Mouse (Mus musculus) brown adipose tissue, adult 24 weeks (tissue): Measurements from ENCODE around the gene Tardbp. TPM values are rescaled to one million over a fixed set of nuclear protein-coding genes. Genes with fewer than 3 reads are reported as not detected.

Source experiments
- H3K27ac ChIP-seq: fragments of 200-500 bp; replicated peaks from 2 replicates; pipeline ENCODE4 v1.5.1; 2012; ENCODE audit warnings: low read depth, mild to moderate bottlenecking, low read length
- H3K4me1 ChIP-seq: fragments of 200-500 bp; 2 replicates; pipeline ENCODE4 v1.6.1; 2012; ENCODE audit warnings: low read length, mixed read lengths; ENCODE audit not compliant: control insufficient read depth, insufficient read depth, insufficient read length
- H3K4me3 ChIP-seq: fragments of 200-500 bp; 2 replicates; pipeline ENCODE4 v1.5.1; 2012; ENCODE audit warnings: low read depth, mild to moderate bottlenecking, low read length, moderate library complexity; ENCODE audit not compliant: insufficient read depth
- polyA plus RNA-seq: library from polyadenylated mRNA; stranded (reverse); fragments of >200 nt; gene quantifications from 2 replicates; pipeline ENCODE4 v1.2.4, GENCODE M21; 2012; ENCODE audit not compliant: missing spikeins, insufficient read depth, insufficient read length

Tardbp gene
- polyA plus RNA-seq, 1 experiment, result 132 TPM

- H3K4me1 ChIP-seq, result peaks cover 9% of the 10 kb centered on the region
- no peak overlapping the region for H3K27ac ChIP-seq
- H3K4me3 ChIP-seq, result no peak overlapping the region
Observed at GRCm38 (mm10) chr4:148623609-148624008, 3.2 kb downstream of the Tardbp start.

DNA sequence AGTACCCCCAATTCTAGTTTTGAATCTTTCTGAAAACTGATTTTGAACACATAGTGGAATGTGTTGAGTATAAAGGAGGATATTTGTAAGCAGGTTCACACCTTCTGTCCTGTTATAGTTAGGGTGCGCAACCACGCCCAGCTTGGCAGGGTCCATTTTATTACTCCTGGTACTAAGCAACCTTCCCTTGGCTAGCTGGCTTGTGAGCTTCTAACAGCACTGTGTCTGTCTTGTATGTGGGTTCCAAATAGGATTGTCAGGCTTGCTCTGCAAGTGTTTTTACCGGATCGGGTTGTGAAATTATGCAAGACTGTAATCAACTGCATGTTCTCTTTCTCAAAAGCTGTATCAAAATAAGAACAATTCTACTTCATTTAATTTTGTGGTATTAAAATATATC, 4.3 kb downstream of the Tardbp start:
- Histone ChIP-seq H3K4me3 (no peak overlapping the region), H3K4me1 (peaks cover 9% of the 10 kb centered on the region), H3K27ac (no peak overlapping the region)

GRCm38 (mm10) chr4:148620718-148621117, 6.1 kb downstream of the Tardbp start:
- no peak overlapping the region for H3K27ac ChIP-seq
- H3K4me3 ChIP-seq, result no peak overlapping the region
- peaks cover 9% of the 10 kb centered on the region for H3K4me1 ChIP-seq

DNA sequence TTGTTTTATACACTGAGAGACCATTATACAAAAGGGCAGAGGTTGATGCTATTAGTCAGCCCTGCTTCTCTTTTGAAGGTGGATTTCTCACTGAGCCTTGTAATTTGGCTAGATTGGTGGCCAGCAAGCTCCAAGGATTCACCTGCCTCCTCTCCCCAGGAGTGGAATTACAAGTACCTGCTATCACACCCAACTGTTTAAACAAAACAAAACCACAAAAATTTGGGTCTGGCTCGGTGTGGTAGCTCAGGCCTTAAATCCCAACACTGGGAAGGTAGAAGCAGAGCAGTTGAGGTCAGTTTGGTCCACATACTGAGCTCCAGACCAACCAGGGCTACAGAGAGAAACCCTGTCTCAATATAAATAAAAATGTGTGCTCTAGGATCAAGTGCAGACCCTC, 7.0 kb downstream of the Tardbp start:
- H3K27ac ChIP-seq, result no peak overlapping the region

DNA sequence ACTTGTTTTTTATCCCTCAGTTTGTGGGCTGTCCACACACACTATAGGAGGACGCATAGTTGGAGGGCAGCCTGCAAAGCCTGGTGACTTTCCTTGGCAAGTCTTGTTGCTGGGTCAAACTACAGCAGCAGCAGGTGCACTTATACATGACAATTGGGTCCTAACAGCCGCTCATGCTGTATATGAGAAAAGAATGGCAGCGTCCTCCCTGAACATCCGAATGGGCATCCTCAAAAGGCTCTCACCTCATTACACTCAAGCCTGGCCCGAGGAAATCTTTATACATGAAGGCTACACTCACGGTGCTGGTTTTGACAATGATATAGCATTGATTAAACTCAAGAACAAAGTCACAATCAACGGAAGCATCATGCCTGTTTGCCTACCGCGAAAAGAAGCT, 13.1 kb downstream of the Tardbp start:
- Histone ChIP-seq H3K4me1 (no peaks in the 10 kb centered on the region), H3K27ac (no peak overlapping the region), H3K4me3 (no peak overlapping the region)

More for the DNA sequence above, 7.0 kb downstream of the Tardbp start:
- Histone ChIP-seq H3K4me3 (no peak overlapping the region), H3K4me1 (peaks cover 5% of the 10 kb centered on the region)

GRCm38 (mm10) chr4:148612557-148612956, 14.3 kb downstream of the Tardbp start:
- H3K4me3 ChIP-seq, result no peak overlapping the region
- no peak overlapping the region for H3K27ac ChIP-seq
- no peaks in the 10 kb centered on the region for H3K4me1 ChIP-seq

DNA sequence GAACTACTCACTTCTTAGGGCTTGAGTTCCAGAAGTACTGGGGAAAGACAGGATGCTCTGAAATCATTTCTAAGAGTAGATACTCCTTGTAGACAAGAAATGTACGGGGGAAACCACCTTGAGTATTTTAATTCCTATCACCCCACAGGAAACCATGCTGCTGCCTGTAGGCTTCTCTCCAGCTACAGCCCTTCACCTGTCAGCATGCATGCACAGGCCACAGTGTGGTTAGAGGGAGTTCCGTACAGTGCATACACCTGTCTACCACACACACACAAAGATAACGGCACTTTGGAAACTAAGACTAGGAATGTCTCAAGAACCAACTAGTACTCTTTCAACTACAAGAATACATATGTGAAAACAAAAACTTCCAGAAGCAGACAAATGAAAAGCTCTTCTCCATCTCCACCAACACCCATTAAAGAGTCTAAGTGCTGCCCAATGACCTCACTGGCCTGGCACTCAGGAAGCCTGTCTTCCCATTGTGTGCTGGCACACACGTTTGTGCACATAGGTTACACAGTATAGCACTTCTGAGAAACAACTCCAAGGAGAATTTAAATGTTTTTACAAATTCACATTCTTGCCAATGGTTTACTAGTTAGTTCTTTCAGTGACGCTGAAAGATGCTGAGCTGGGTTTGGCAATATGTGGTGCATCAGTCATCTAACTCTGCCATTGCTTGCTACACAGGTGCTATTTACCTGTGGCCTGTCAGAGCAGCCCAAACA, 16.0 kb downstream of the Tardbp start:
- no peak overlapping the region for H3K27ac ChIP-seq
- H3K4me1 ChIP-seq, result no peaks in the 10 kb centered on the region
- H3K4me3 ChIP-seq, result no peak overlapping the region

DNA sequence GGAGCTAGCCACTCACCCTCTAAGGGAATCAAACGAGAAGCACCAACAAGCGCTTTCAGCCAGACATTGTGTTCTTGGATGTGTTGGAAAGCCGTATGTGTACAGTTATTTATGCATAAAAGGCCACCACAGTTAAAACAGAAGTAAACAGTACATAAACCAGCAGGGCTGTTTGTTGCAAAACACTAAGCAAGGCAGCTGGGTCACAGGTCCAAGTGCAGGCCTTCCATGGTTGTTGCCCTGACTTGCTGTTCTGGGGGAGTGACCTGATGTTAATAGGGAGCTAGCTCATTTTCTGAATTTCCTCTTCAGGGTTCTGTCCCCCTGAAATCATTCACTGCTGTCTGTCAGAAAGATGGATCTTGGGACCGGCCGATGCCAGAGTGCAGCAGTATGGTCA, 17.0 kb downstream of the Tardbp start:
- Histone ChIP-seq H3K4me1 (no peaks in the 10 kb centered on the region), H3K4me3 (no peak overlapping the region), H3K27ac (no peak overlapping the region)

- Histone ChIP-seq H3K4me3 (no peak overlapping the region), H3K4me1 (no peaks in the 10 kb centered on the region), H3K27ac (no peak overlapping the region)
Observed at GRCm38 (mm10) chr4:148607758-148608157, 19.1 kb downstream of the Tardbp start.

DNA sequence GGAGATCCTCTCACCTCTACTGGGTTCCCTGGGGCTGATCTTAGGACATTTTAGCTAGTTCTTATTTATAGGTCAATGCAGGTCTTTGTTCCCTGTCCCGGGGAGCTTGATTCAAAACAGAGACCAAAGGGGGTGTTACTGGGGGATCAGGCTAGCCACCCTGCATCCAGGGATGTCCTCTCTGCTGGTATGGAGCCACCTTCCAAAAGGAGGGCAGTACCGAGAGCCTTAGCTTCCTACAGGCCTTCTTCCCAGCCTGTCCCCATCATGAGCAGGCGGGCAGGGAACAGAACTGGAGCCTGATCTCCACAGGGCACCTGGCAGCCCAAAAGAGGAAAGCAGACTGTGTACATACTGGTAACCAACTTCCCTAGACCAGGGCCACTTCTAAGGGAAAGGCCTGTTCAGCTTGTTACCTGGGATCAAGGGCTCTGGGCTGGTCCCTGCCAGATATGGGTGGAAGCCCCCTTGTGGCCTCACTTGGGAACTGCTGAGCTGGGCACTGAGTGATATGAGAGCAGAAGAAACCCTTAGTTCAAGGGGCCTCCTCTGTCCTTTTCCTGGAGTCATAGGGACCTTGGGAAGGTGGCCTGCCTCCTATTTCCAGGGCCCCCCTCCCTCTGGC, 22.2 kb downstream of the Tardbp start:
- Histone ChIP-seq H3K27ac (no peak overlapping the region), H3K4me3 (no peak overlapping the region), H3K4me1 (no peaks in the 10 kb centered on the region)

- H3K27ac ChIP-seq, result no peak overlapping the region
- H3K4me3 ChIP-seq, result no peak overlapping the region
- no peaks in the 10 kb centered on the region for H3K4me1 ChIP-seq
Observed at GRCm38 (mm10) chr4:148604141-148604540, 22.7 kb downstream of the Tardbp start.

- no peak overlapping the region for H3K27ac ChIP-seq
- no peaks in the 10 kb centered on the region for H3K4me1 ChIP-seq
- H3K4me3 ChIP-seq, result no peak overlapping the region
Observed at GRCm38 (mm10) chr4:148603376-148604139, 23.3 kb downstream of the Tardbp start.

- H3K27ac ChIP-seq, result peak within 1 kb of the TSS; percentile 61
- H3K4me1 ChIP-seq, result no peaks in the 10 kb centered on the region
- no peak within 1 kb of the TSS for H3K4me3 ChIP-seq
Observed at GRCm38 (mm10) chr4:148602357-148603120, 24.3 kb downstream of the Tardbp start, which contains the start of gene Masp2. TSS of gene Masp2 (plus strand) at chr4:148602554.

DNA sequence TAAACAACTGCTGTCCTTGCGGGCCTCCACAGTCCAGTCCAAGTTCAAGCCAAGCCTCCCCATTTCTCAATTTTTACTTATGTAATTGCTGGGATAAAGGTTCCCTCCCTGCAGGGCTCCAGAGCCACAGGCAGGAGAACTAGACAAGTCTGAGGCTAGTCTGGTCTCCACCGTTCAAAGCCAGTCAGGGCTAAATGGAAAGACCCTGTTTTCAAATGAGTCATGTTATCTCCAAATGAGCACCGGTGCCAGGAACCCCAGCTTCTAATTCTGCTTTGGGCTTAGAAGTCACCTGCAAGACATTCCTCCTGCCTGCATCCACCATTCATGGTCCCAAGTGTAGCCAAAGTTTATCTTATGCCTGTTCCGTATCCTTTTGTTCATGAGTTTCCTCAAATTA, 24.9 kb downstream of the Tardbp start:
- H3K4me1 ChIP-seq, result no peaks in the 10 kb centered on the region
- H3K27ac ChIP-seq, result peak overlapping the region; percentile 61; the same call in 1 of the 2 replicates
- no peak overlapping the region for H3K4me3 ChIP-seq

- Histone ChIP-seq H3K4me1 (no peaks in the 10 kb centered on the region), H3K27ac (no peak overlapping the region), H3K4me3 (no peak overlapping the region)
Observed at GRCm38 (mm10) chr4:148600316-148600715, 26.5 kb downstream of the Tardbp start.
